Mouse (Mus musculus) stomach, postnatal 0 days (tissue): ENCODE data around the gene Hipk1. TPM values are rescaled to one million over a fixed set of nuclear protein-coding genes. Genes with fewer than 3 reads are reported as not detected.
A peak's percentile ranks its signal among the peaks of the same experiment; 100 is the strongest.
"Not testable (repeated sequence)": the region's sequence is repeated elsewhere in the genome, so short reads cannot be mapped to it uniquely, and the experiment has no call there.

Source experiments
- ATAC-seq: fragments of 200-750 bp; cut with Nextera tagmentation; 2 replicates; pipeline ENCODE4 v1.8.0; 2017; ENCODE audit not compliant: low FRiP score, low TSS enrichment
- DNase-seq: peaks from one replicate; pipeline ENCODE4 v3.0.0-alpha.2; 2016; ENCODE audit warnings: low spot score
- H3K27ac ChIP-seq: fragments of 300-500 bp; sonication (generic); replicated peaks from 2 replicates; pipeline ENCODE4 v1.5.1; 2014; ENCODE audit warnings: mild to moderate bottlenecking, control low read depth
- H3K27me3 ChIP-seq: fragments of 300-500 bp; sonication (generic); 2 replicates; pipeline ENCODE4 v1.6.1; 2014; ENCODE audit warnings: low read length; ENCODE audit not compliant: control insufficient read depth, insufficient read depth
- H3K36me3 ChIP-seq: fragments of 300-500 bp; sonication (generic); 2 replicates; pipeline ENCODE4 v1.6.1; 2014; ENCODE audit warnings: low read length, mixed read lengths; ENCODE audit not compliant: control insufficient read depth, insufficient read depth
- H3K4me1 ChIP-seq: fragments of 300-500 bp; sonication (generic); replicated peaks from 2 replicates; pipeline ENCODE4 v1.6.1; 2014; ENCODE audit warnings: antibody characterized with exemption; ENCODE audit not compliant: control insufficient read depth, insufficient read depth
- H3K4me2 ChIP-seq: fragments of 300-500 bp; sonication (generic); replicated peaks from 2 replicates; pipeline ENCODE4 v1.6.1; 2014; ENCODE audit warnings: low read depth, mild to moderate bottlenecking, control low read depth, moderate library complexity
- H3K4me3 ChIP-seq: fragments of 300-500 bp; sonication (generic); 2 replicates; pipeline ENCODE4 v1.5.1; 2014; ENCODE audit warnings: low read depth, low read length, control low read depth
- H3K9ac ChIP-seq: fragments of 300-500 bp; sonication (generic); 2 replicates; pipeline ENCODE4 v1.6.1; 2014; ENCODE audit warnings: mild to moderate bottlenecking, low read length, control low read depth, mixed read lengths
- H3K9me3 ChIP-seq: fragments of 300-500 bp; sonication (generic); 2 replicates; pipeline ENCODE4 v1.6.1; 2016; ENCODE audit warnings: low read length; ENCODE audit not compliant: control insufficient read depth
- CTCF ChIP-seq: IDR thresholded peaks from 2 replicates; pipeline ENCODE4 v1.5.1; 2016; ENCODE audit warnings: antibody characterized with exemption, low read depth, mild to moderate bottlenecking, moderate library complexity
- EP300 ChIP-seq: optimal IDR thresholded peaks from 2 replicates; pipeline ENCODE3; 2016; ENCODE audit warnings: antibody characterized with exemption
- WGBS: fragments of 180-500 bp; shearing (Covaris S2); extraction: QIAGEN DNeasy Blood & Tissue Kit; methylation state at CpG from one replicate; pipeline ENCODE4 v1.1.7; 2014; 5-methylcytosine and 5-hydroxymethylcytosine counted together
- polyA plus RNA-seq: library from polyadenylated mRNA; unstranded; fragments of >200 nt; fragmentation: Nextera tagmentation; extraction: Ambion mirVana; gene quantifications from 2 replicates; pipeline ENCODE4 v1.2.1, GENCODE M21; 2015

Hipk1 gene
- polyA plus RNA-seq = 6.7 and 7.5 TPM in 2 replicates

- Histone ChIP-seq H3K4me1 (0 out of 2 replicates have a peak, but pooled peaks cover 2% of the 10 kb centered on the region), H3K36me3 (no peaks in the 10 kb centered on the region), H3K4me3 (peak within 1 kb of the TSS; percentile 94), H3K4me2 (peak within 1 kb of the TSS; percentile 76), H3K27ac (peak within 1 kb of the TSS; percentile 96), H3K9me3 (no peaks in the 10 kb centered on the region), H3K27me3 (no peaks in the 10 kb centered on the region), H3K9ac (peak within 1 kb of the TSS; percentile 94)
- 11% methylated on average over 46 of the region's 49 CpGs for WGBS
- TF ChIP-seq EP300 (peak; percentile 71), CTCF (peak; percentile 47)
- peak; percentile 97 for ATAC-seq
- DNase-seq = peak; percentile 96
Observed at GRCm38 (mm10) chr3:103791230-103792110, at the start of gene Hipk1. Gene Hipk1 (minus strand): TSS chr3:103791563.

- DNase-seq, H3K9me3 ChIP-seq, H3K27ac ChIP-seq, ATAC-seq, H3K36me3 ChIP-seq, H3K4me1 ChIP-seq, H3K4me3 ChIP-seq, H3K27me3 ChIP-seq, H3K4me2 ChIP-seq, H3K9ac ChIP-seq: not testable (repeated sequence)
- 91% methylated on average over 7 of the region's 7 CpGs for WGBS
Observed at GRCm38 (mm10) chr3:103840946-103841345, 49.6 kb upstream of the Hipk1 start.

DNA sequence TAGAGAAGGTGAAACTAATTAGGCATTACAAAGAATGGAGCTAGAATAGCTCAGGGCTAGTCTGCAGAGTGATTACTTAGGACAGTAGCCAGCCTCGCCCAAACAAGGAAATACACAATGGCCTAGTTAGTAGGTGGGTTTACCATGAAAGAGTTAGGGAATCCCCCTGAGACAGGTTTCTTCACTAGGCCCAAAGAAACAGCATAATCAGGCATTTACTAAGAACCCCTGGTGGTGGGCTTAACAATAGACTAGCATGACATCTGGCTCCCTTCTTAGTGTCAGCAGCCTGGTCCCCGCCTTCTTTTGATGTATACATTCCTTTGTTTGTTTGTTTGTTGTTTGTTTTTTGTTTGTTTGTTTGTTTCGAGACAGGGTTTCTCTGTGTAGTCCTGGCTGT lies 48.8 kb upstream of the Hipk1 start:
- not testable (repeated sequence) for H3K27ac ChIP-seq, H3K27me3 ChIP-seq, H3K9ac ChIP-seq, H3K9me3 ChIP-seq, H3K4me2 ChIP-seq, DNase-seq, H3K4me3 ChIP-seq, ATAC-seq, H3K36me3 ChIP-seq, H3K4me1 ChIP-seq
- WGBS = 84% methylated on average over 3 of the region's 3 CpGs

DNA sequence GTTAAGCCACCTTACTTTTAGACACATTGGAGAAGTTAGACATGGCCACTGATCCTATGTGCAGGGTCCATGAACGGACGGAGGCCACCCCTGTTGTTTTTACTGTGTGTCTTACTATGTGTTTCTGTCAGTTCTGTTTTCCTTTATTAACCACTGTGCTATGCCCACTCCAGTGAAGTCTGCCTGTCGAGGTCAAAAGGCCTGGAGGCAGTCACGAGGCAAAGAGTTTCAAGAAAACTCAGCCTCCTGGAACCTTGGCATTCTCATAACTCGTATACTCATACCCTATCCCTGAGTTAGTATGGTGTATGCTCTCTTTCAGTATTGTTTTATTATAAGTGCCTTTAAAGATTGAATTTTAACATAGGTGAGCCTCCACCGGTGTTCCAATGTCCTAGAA lies 48.3 kb upstream of the Hipk1 start:
- no peak for DNase-seq
- Histone ChIP-seq H3K9me3 (no peaks in the 10 kb centered on the region), H3K4me1 (no peaks in the 10 kb centered on the region), H3K4me2 (no peak overlapping the region), H3K9ac (no peak overlapping the region), H3K27me3 (no peaks in the 10 kb centered on the region), H3K27ac (no peak overlapping the region), H3K36me3 (no peaks in the 10 kb centered on the region), H3K4me3 (no peak overlapping the region)
- WGBS = 90% methylated on average over 6 of the region's 6 CpGs
- no peak for ATAC-seq
- no peak for TF ChIP-seq EP300
- no peak for TF ChIP-seq CTCF

DNA sequence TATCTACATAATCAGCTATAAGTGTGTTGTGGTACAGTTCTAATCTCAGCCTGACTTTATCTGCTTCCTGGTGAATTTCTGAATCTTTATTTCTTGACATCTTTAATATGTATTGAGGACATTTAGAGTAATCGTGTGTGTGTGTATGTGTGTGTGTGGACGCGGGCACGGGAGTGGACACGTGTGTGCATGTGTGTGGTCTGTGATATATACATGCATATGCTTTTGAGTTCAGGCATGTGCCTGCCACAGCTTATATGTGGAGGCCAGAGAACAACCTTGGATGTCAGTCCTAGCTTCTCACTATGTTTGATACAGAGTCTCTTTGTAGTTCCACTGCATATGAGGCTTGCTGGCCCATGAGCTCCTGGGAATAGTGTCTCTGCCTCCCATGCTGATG lies 45.1 kb upstream of the Hipk1 start:
- no peak overlapping the region for H3K9ac ChIP-seq
- H3K4me3 ChIP-seq = no peak overlapping the region
- no peaks in the 10 kb centered on the region for H3K4me1 ChIP-seq
- ATAC-seq (no peak), DNase-seq (no peak)
- WGBS = 94% methylated on average over 5 of the region's 5 CpGs
- no peaks in the 10 kb centered on the region for H3K27me3 ChIP-seq
- no peak overlapping the region for H3K27ac ChIP-seq
- TF ChIP-seq EP300 = no peak
- TF ChIP-seq CTCF = no peak
- H3K36me3 ChIP-seq = no peaks in the 10 kb centered on the region
- no peaks in the 10 kb centered on the region for H3K9me3 ChIP-seq
- no peak overlapping the region for H3K4me2 ChIP-seq

DNA sequence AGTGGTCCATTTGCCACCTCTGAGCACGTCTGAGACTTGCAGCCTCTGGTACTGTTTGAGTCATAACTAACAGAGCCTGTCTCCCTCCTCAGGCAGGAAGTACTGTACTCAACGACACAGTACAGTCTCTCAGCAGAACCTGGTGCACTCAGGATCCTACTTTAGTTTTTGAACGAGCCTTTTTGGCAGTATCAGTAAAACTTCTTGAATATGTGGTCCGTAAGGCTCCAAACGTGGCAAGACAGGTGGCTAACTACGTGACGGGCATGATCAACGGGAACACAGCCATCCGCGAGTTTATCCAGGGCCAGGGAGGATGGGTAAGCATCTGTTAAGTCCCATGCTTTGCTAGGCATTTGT lies 44.6 kb upstream of the Hipk1 start:
- TF ChIP-seq EP300 = no peak
- no peak for TF ChIP-seq CTCF

More for the DNA sequence above, 44.6 kb upstream of the Hipk1 start:
- ATAC-seq = no peak
- no peaks in the 10 kb centered on the region for H3K27me3 ChIP-seq
- H3K4me1 ChIP-seq = no peaks in the 10 kb centered on the region
- H3K9ac ChIP-seq = no peak overlapping the region
- WGBS = 74% methylated on average over 10 of the region's 10 CpGs
- H3K9me3 ChIP-seq = no peaks in the 10 kb centered on the region
- H3K36me3 ChIP-seq = no peaks in the 10 kb centered on the region
- H3K27ac ChIP-seq = no peak overlapping the region
- H3K4me3 ChIP-seq = no peak overlapping the region
- no peak overlapping the region for H3K4me2 ChIP-seq
- no peak for DNase-seq
